Mouse (Mus musculus) large intestine, adult 2 months (tissue): ENCODE data around the gene Ggct. TPM values are rescaled to one million over a fixed set of nuclear protein-coding genes. Genes with fewer than 3 reads are reported as not detected.

Experiments
- polyA plus RNA-seq: library from polyadenylated mRNA; depleted of rRNA; stranded (reverse); fragments of >200 nt; gene quantifications from 2 replicates; pipeline ENCODE4 v1.2.3, GENCODE M21; 2012; rRNA removed

Gene Ggct
- polyA plus RNA-seq, 1 experiment, result 1.7 TPM

Other genes with a start within 250 kb of the Ggct start
- gene Znrf2, start 176.0 kb downstream of the Ggct start, polyA plus RNA-seq, result 7.1 and 8.3 TPM in 2 replicates
- gene Nod1, start 20.3 kb downstream of the Ggct start, polyA plus RNA-seq, result 10.2 and 12.9 TPM in 2 replicates
- gene Gars, start 45.1 kb upstream of the Ggct start, polyA plus RNA-seq, result 44.2 and 44.7 TPM in 2 replicates
- 0.48 and 0.81 TPM in 2 replicates for gene Crhr2, start 140.1 kb upstream of the Ggct start, polyA plus RNA-seq
- 0.14 and 0.34 TPM in 2 replicates for gene Inmt, start 182.1 kb upstream of the Ggct start, polyA plus RNA-seq
- gene Mindy4, start 210.4 kb upstream of the Ggct start, polyA plus RNA-seq, result 1.7 and 2.7 TPM in 2 replicates